26 mouse cellular contexts compared by ENCODE assay signal in genomic region chr7:54622436-54622835, GRCm38 (mm10).
DNase-seq lines count a peak whose midpoint lies in the region; ATAC-seq lines count a peak whose summit lies in the region.
"Had no signal": no experiment of that assay in that cellular context is flagged by ENCODE, and none has a peak within 500 bp of the region (broad histone marks: within the 10 kb centered on the region; RNA-seq: fewer than 3 reads in every experiment).

No protein-coding gene starts in this region.

- 70% methylated on average over 2 of the region's 2 CpGs for WGBS in forebrain, embryonic 14.5 days
- WGBS in forebrain, embryonic 15.5 days: 73% methylated on average over 2 of the region's 2 CpGs

- H3K4me2 ChIP-seq in forebrain, embryonic 14.5 days (ENCODE audit: low read length): no peak overlapping the region
- H3K4me2 ChIP-seq in forebrain, embryonic 15.5 days (replicated peaks): no peak overlapping the region
- H3K4me2 ChIP-seq: embryonic facial prominence, embryonic 13.5 days; embryonic facial prominence, embryonic 15.5 days; forebrain, embryonic 12.5 days had no signal

- H3K27ac ChIP-seq in forebrain, embryonic 14.5 days (ENCODE audit: low read depth, low read length): no peak overlapping the region
- no peak overlapping the region for H3K27ac ChIP-seq in forebrain, embryonic 15.5 days (replicated peaks)
- H3K27ac ChIP-seq: embryonic facial prominence, embryonic 13.5 days; embryonic facial prominence, embryonic 15.5 days; forebrain, embryonic 10.5 days; forebrain, embryonic 12.5 days had no signal

- H3K4me3 ChIP-seq in forebrain, embryonic 14.5 days (ENCODE audit: low read depth, low read length): no peak overlapping the region
- no peak overlapping the region for H3K4me3 ChIP-seq in forebrain, embryonic 15.5 days
- H3K4me3 ChIP-seq: embryonic facial prominence, embryonic 13.5 days; embryonic facial prominence, embryonic 15.5 days; erythroblast, embryonic 14.5 days; forebrain, embryonic 10.5 days; forebrain, embryonic 12.5 days had no signal

- no peak for ATAC-seq in forebrain, embryonic 14.5 days
- no peak for ATAC-seq in forebrain, embryonic 15.5 days (replicated peaks)
- ATAC-seq: activated CD4-positive, CD25-positive, alpha-beta regulatory T cell, adult 4 months; CD4-positive, CD25-positive, alpha-beta regulatory T cell, adult 4 months; forebrain, embryonic 16.5 days; Patski had no signal

- H3K9ac ChIP-seq in forebrain, embryonic 14.5 days (ENCODE audit: low read length): no peak overlapping the region
- no peak overlapping the region for H3K9ac ChIP-seq in forebrain, embryonic 15.5 days (replicated peaks)
- H3K9ac ChIP-seq: embryonic facial prominence, embryonic 13.5 days; embryonic facial prominence, embryonic 15.5 days; forebrain, embryonic 12.5 days had no signal

- no peaks in the 10 kb centered on the region for H3K4me1 ChIP-seq in forebrain, embryonic 14.5 days (ENCODE audit: control insufficient read depth, insufficient read depth, low read length)
- H3K4me1 ChIP-seq in forebrain, embryonic 15.5 days: no peaks in the 10 kb centered on the region
- H3K4me1 ChIP-seq: embryonic facial prominence, embryonic 13.5 days; embryonic facial prominence, embryonic 15.5 days; forebrain, embryonic 10.5 days; forebrain, embryonic 12.5 days had no signal

- no peaks in the 10 kb centered on the region for H3K9me3 ChIP-seq in forebrain, embryonic 14.5 days (replicated peaks; ENCODE audit: control insufficient read depth, low read length)
- H3K9me3 ChIP-seq in forebrain, embryonic 15.5 days: no peaks in the 10 kb centered on the region
- H3K9me3 ChIP-seq: embryonic facial prominence, embryonic 13.5 days; embryonic facial prominence, embryonic 15.5 days; forebrain, embryonic 10.5 days; forebrain, embryonic 12.5 days; G1E had no signal

- intact Hi-C loops in left cerebral cortex, postnatal 4 days (cut with DNase I): no loop called here
- intact Hi-C loops in left cerebral cortex, postnatal 10 days (cut with DNase I): no loop called here

- no peaks in the 10 kb centered on the region for H3K36me3 ChIP-seq in forebrain, embryonic 14.5 days (ENCODE audit: control insufficient read depth, insufficient read depth, low read length)
- no peaks in the 10 kb centered on the region for H3K36me3 ChIP-seq in forebrain, embryonic 15.5 days
- H3K36me3 ChIP-seq: embryonic facial prominence, embryonic 13.5 days; embryonic facial prominence, embryonic 15.5 days; forebrain, embryonic 10.5 days; forebrain, embryonic 12.5 days; G1E had no signal

- DNase-seq in cerebellum, postnatal 10 days: peak; percentile 90
- no peak for DNase-seq in cerebellum, adult 11-12 months
- DNase-seq in forebrain, embryonic 14.5 days (ENCODE audit: low spot score): peak; percentile 43
- DNase-seq in left cerebral cortex, postnatal 4 days: peak; percentile 41
- DNase-seq in left cerebral cortex, postnatal 10 days (ENCODE audit: extremely low spot score in 1 of 2, low spot score in 2 of 2): no peak
- DNase-seq: adrenal gland, adult 8-10 months; adrenal gland, postnatal 14 days; adrenal gland, postnatal 36 days; B cell, adult 2 months; cerebellum, adult 11 months; cerebellum, adult 2 months; cerebellum, adult 9-11 months; cerebellum, postnatal 36 days; embryo, embryonic 11 days had no signal

- no peaks in the 10 kb centered on the region for H3K27me3 ChIP-seq in forebrain, embryonic 14.5 days (replicated peaks; ENCODE audit: control insufficient read depth, insufficient read depth, low read length)
- no peaks in the 10 kb centered on the region for H3K27me3 ChIP-seq in forebrain, embryonic 15.5 days
- H3K27me3 ChIP-seq: CH12.LX; embryonic facial prominence, embryonic 13.5 days; embryonic facial prominence, embryonic 15.5 days; forebrain, embryonic 12.5 days; Patski had no signal

Comparison
In these comparisons a context has a peak if more than half of its experiments do, and no peak if none do; other contexts are left out.
1. DNase-seq: peak in cerebellum, postnatal 10 days (2 of 2), forebrain, embryonic 14.5 days (single experiment) and left cerebral cortex, postnatal 4 days (single experiment); none in cerebellum, adult 11-12 months (single experiment) and left cerebral cortex, postnatal 10 days (0 of 2).